Mouse (Mus musculus) retina, embryonic 14.5 days (tissue): ENCODE results near the gene Olfr675.
"Not testable (repeated sequence)": the region's sequence is repeated elsewhere in the genome, so short reads cannot be mapped to it uniquely, and the experiment has no call there.

Experiments
- DNase-seq: peaks from one replicate; pipeline ENCODE4 v3.0.0-alpha.2; 2015; ENCODE audit warnings: low spot score

The Olfr675 gene

DNA sequence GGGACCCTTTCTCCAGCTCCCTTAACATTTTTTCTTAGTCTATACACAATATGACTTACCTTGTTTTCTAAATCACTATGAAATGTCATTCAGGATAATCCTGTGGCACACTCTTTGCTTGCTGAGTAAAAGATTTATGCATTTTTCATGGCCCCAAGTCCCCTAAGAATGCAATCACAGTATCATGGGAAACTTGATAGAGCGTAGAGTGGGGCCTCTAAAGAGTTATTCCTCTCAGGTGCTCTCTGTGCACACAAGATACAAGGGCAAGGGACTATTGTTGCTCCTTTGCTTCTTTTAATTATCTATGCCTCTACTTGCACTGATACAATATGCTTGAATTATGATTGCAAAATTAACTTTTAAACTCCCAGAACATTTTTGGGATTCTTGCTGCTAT, at the start of gene Olfr675:
Gene Olfr675 (minus strand): TSS at position 101 of the 400 bp plus-strand sequence.
- DNase-seq: no peak

DNA sequence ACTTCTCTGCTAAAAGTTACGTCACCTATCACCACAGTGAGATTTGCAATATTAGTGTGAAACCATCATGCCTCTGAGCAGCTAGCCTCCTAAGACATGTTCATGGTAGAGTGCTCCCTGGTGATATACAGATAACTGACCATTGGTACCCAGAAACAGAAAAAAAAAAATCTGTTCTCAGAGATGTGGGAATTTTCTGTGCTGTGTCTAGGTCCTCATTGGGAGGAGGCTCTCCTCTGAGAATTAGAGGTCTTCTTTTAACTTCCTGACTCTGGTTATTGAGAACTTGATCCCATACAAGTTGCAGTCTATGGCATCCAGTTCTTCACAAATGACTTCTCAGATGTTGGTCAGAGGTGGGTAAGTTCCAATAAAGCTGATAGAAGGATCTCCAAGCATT, 35.9 kb upstream of the Olfr675 start, which contains the start of gene Olfr678:
Gene Olfr678 (plus strand): TSS at position 301 of the 400 bp plus-strand sequence.
- no peak for DNase-seq

GRCm38 (mm10) chr7:105058951-105059350, 30.7 kb upstream of the Olfr675 start:
- peak; percentile 1 for DNase-seq

GRCm38 (mm10) chr7:105033836-105034235, 5.6 kb upstream of the Olfr675 start:
- not testable (repeated sequence) for DNase-seq

DNA sequence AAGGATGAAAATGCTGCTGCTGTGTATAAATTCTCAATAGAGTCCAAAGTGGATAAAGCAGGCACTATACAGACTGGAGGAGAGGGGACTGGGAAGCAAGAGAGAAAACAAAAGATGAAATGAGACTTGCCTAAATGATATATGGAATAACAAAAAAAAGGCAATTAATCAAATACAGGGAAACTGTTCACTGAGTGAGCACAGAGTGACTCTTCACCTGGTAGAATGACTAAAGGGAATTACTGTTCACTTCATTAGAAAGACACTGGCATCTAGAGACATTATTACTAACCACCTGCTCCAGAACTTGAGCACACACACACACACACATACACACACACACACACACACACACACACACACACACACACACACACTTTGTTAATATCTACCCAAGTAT, 4.1 kb upstream of the Olfr675 start, which contains the start of gene Olfr676:
Gene Olfr676 (plus strand): TSS at position 301 of the 400 bp plus-strand sequence.
- no peak for DNase-seq

DNA sequence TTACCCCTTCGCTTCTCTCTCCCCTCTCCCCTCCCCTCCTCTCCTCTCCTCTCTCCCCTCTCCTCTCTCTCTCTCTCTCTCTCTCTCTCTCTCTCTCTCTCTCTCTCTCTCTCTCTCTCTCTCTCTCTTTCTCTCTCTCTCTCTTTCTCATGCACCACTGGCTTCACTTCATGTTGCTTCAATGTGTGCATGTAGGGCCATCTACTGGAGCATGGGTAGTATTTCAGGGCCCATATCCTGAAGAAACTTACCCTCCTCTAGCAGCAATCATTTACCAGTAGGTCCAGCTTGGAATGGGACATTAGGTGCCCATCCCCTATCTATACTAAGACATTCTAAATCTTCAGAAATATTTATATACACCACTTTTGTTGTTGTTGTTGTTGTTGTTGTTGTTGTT, 5.7 kb downstream of the Olfr675 start:
- no peak for DNase-seq

GRCm38 (mm10) chr7:105001929-105002328, 26.3 kb downstream of the Olfr675 start, which contains the start of gene Olfr672:
Olfr672 (minus strand) TSS chr7:105002029.
- no peak for DNase-seq

GRCm38 (mm10) chr7:104979026-104979425, 49.2 kb downstream of the Olfr675 start, which contains the start of gene Olfr671:
Olfr671 (minus strand) TSS chr7:104979126.
- no peak for DNase-seq

DNA sequence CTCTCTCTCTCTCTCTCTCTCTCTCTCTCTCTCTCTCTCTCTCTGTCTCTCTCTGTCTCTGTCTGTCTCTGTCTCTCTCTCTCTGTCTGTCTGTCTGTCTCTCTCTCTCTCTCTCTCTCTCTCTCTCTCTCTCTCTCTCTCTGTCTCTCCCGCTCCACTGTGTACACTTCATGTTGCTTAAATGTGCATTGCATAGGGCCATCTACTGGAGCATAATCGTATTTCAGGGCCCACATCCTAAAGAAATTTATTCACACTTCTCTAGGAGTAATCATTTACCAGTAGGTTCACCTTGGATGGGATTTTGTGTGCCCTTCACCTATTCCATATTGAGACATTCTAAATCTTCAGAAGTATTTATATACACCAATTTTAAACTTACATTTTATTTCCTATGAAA, 55.8 kb downstream of the Olfr675 start:
- DNase-seq: not testable (repeated sequence)
